Mouse (Mus musculus) ES-Bruce4 (cell line): ENCODE results near the gene F2r. TPM values are rescaled to one million over a fixed set of nuclear protein-coding genes. Genes with fewer than 3 reads are reported as not detected.
A peak's percentile ranks its signal among the peaks of the same experiment; 100 is the strongest.

Source experiments
- H3K27ac ChIP-seq: 2 replicates; pipeline ENCODE4 v1.5.1; 2012; ENCODE audit warnings: low read length, inconsistent platforms; ENCODE audit not compliant: insufficient read depth
- H3K27me3 ChIP-seq: 2 replicates; pipeline ENCODE4 v1.6.1; 2012; ENCODE audit warnings: mild to moderate bottlenecking, low read length, inconsistent platforms; ENCODE audit not compliant: control insufficient read depth, poor library complexity, insufficient read depth, severe bottlenecking
- H3K36me3 ChIP-seq: 2 replicates; pipeline ENCODE4 v1.6.1; 2012; ENCODE audit warnings: inconsistent platforms, mild to moderate bottlenecking, low read length, moderate library complexity; ENCODE audit not compliant: control insufficient read depth, poor library complexity, insufficient read depth, severe bottlenecking
- H3K4me1 ChIP-seq: one replicate; pipeline ENCODE4 v1.8.1; 2011; ENCODE audit warnings: low read length; ENCODE audit not compliant: control insufficient read depth, insufficient read depth
- H3K4me3 ChIP-seq: 2 replicates; pipeline ENCODE4 v1.5.1; 2011; ENCODE audit warnings: low read depth, mild to moderate bottlenecking, low read length
- H3K9ac ChIP-seq: 2 replicates; pipeline ENCODE4 v1.6.1; 2012; ENCODE audit warnings: low read depth, mild to moderate bottlenecking, inconsistent platforms; ENCODE audit not compliant: poor library complexity, severe bottlenecking
- H3K9me3 ChIP-seq: replicated peaks from 2 replicates; pipeline ENCODE4 v1.6.1; 2012; ENCODE audit warnings: mild to moderate bottlenecking, low read length, inconsistent platforms; ENCODE audit not compliant: control insufficient read depth, poor library complexity, insufficient read depth, severe bottlenecking
- CTCF ChIP-seq: IDR thresholded peaks from one replicate; pipeline ENCODE4 v1.8.1; 2011; ENCODE audit warnings: low read depth, low read length
- EP300 ChIP-seq: IDR thresholded peaks from 2 replicates; pipeline ENCODE4 v1.6.1; 2011; ENCODE audit warnings: low read depth, low read length; ENCODE audit not compliant: insufficient read depth
- POLR2A ChIP-seq: IDR thresholded peaks from one replicate; pipeline ENCODE4 v1.8.1; 2011; ENCODE audit warnings: low read length; ENCODE audit not compliant: insufficient read depth
- polyA plus RNA-seq: library from polyadenylated mRNA; stranded (reverse); fragments of >200 nt; gene quantifications from 2 replicates; pipeline ENCODE4 v1.2.4, GENCODE M21; 2011; ENCODE audit warnings: low read depth; ENCODE audit not compliant: missing spikeins, insufficient read depth, insufficient read length

Gene F2r
- polyA plus RNA-seq, 1 experiment, result 36.7 TPM

DNA sequence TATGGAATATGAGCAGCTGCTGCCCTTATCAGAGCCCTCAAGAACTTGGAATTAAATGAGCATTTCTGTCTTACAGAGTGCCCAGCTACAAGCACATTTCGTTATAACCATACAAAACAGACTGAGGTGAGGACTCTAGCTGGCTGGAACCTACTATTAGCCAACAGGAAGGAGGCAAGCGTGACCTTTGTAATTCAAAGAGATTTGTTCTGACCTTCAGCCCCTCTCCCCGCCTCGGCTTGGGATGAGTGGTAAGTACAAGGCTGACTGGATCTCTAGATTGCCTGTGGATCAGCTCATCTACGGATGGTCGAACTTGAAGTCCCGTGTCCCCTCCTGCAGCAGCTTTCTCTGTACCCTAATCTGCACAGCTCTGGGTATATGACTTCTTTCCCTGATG, 8.4 kb upstream of the F2r start:
- no peak overlapping the region for H3K9ac ChIP-seq
- no peak overlapping the region for H3K27ac ChIP-seq
- peaks cover 1% of the 10 kb centered on the region for H3K4me1 ChIP-seq
- H3K4me3 ChIP-seq, result no peak overlapping the region
- H3K9me3 ChIP-seq, result no peaks in the 10 kb centered on the region
- H3K36me3 ChIP-seq, result no peaks in the 10 kb centered on the region
- no peaks in the 10 kb centered on the region for H3K27me3 ChIP-seq
- no peak for TF ChIP-seq POLR2A
- TF ChIP-seq CTCF, result no peak
- TF ChIP-seq EP300, result no peak

DNA sequence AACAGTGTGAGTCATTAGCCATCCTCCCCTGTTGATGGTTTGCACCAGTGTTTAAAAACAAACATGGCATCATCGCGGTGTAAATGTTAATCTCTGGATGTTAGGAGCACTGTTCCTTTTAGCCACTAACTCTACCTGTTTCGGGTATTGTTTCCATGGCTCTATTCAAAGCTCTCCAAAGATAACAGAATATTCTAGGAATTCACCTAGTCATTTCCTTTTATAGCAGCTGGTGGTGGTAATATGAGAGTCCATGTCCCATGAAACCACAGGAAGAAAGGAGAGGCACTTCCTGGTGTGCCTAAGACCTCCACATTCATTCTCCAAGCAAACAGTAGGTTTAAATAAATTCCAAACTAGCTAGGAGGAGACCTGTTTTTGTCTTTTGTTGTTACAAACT, 4.8 kb upstream of the F2r start:
- no peak for TF ChIP-seq CTCF
- no peak for TF ChIP-seq POLR2A
- TF ChIP-seq EP300, result no peak
- H3K9ac ChIP-seq, result no peak overlapping the region
- H3K27me3 ChIP-seq, result no peaks in the 10 kb centered on the region
- H3K9me3 ChIP-seq, result no peaks in the 10 kb centered on the region
- no peaks in the 10 kb centered on the region for H3K36me3 ChIP-seq
- no peaks in the 10 kb centered on the region for H3K4me1 ChIP-seq
- H3K4me3 ChIP-seq, result no peak overlapping the region
- H3K27ac ChIP-seq, result no peak overlapping the region

DNA sequence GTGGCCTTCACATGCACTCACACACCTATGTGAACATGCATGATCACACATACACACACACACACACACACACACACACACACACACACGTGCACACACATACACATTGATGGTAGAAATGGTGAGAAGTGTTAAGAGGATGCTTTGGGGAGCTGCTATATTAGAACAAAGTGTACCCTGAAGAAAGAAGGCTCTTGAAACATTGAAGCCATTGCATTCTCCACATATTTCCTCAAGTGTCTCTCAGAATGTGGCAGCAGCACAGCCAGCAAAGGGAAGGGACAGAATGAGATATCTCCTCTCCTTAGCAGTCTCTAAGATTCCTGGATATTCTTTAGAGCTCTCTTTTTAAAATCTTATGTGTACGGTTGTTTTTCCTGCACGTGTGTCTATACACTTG, 3.3 kb upstream of the F2r start:
- no peaks in the 10 kb centered on the region for H3K9me3 ChIP-seq
- no peak overlapping the region for H3K4me3 ChIP-seq
- no peaks in the 10 kb centered on the region for H3K36me3 ChIP-seq
- peaks cover 2% of the 10 kb centered on the region for H3K4me1 ChIP-seq
- H3K27me3 ChIP-seq, result no peaks in the 10 kb centered on the region
- no peak overlapping the region for H3K27ac ChIP-seq
- no peak for TF ChIP-seq POLR2A
- TF ChIP-seq EP300, result no peak
- no peak for TF ChIP-seq CTCF
- no peak overlapping the region for H3K9ac ChIP-seq

DNA sequence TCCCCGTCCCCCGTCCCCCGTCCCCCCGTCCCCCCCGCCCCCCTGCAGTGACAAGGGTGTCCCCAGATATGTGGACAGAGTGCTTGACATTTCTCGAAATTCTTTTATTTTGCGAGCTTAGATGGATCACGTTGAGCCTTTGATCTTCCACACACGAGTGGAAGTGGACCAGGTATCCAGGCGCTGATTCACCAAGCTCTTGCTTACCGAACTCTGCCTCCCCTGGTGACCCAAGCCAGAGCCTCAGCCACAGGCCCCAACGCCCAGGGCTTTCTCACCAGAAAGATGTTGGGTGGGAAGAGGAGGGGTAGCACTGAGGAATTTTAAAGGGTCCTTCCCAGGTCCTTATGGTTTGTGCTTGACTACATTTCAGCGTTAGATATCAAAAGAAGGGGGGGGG, 572 bp upstream of the F2r start:
- Histone ChIP-seq H3K9ac (peak overlapping the region; percentile 55), H3K27ac (no peak overlapping the region), H3K9me3 (no peaks in the 10 kb centered on the region), H3K27me3 (no peaks in the 10 kb centered on the region), H3K4me3 (peak overlapping the region; percentile 60), H3K4me1 (peaks cover 2% of the 10 kb centered on the region), H3K36me3 (no peaks in the 10 kb centered on the region)
- TF ChIP-seq CTCF, result no peak
- TF ChIP-seq EP300, result no peak
- TF ChIP-seq POLR2A, result no peak

DNA sequence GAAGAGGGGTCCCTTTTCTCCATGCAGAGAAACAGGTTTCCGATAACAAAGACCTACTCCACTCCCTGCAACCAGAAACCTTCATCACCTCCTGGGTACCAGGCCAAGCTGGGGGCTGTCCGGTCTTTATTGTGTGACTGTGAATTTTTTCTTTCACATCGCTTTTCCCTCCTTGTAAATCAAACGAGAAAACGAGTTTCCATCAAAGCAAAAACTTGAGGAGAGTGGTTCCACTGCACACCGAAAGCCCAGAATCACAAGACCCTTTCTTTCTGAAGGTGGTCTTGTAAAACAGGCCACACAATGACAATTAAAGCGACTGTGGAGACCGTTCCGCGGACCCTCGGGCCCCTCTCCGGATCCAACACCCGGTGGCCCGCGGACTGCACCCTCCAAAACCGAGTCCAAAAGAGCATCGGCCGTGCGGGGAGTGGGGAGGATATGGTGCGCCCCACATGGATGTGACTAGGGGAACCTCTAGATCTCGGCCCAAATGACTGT, 566 bp downstream of the F2r start:
- no peaks in the 10 kb centered on the region for H3K36me3 ChIP-seq
- H3K9me3 ChIP-seq, result no peaks in the 10 kb centered on the region
- no peak overlapping the region for H3K27ac ChIP-seq
- H3K4me3 ChIP-seq, result peak overlapping the region; percentile 66
- no peaks in the 10 kb centered on the region for H3K27me3 ChIP-seq
- H3K4me1 ChIP-seq, result peaks cover 4% of the 10 kb centered on the region
- H3K9ac ChIP-seq, result peak overlapping the region; percentile 55
- TF ChIP-seq EP300, result no peak

DNA sequence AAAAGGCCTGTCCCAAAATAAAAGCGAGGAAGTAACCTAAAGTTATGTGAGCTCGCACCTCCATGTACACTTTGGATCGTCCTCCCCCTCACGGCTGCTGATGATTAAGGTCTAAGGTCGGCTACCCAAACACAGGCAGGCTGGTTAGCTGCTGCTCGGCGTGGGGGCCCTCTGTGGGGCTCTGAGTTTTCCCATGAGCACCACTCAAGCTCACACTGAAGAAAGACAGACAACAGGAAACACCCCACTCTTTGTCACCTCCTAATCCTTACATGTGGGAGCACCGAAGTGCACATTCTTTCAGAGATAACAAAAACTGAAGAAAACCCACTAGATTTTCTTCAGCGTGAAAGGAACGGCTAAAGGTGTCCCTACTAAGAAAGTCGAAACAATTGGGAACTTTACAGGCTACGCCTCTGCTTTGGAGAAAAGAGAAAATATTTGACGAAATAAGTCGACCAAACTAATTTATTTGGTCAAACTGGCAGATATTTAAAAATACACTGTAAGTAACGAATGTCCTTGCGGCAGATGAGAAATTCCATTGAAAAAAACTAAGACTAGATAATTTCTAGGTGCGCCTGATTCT, 1.1 kb downstream of the F2r start:
- TF ChIP-seq POLR2A, result no peak
- TF ChIP-seq EP300, result no peak
- no peak for TF ChIP-seq CTCF
- no peak overlapping the region for H3K27ac ChIP-seq

DNA sequence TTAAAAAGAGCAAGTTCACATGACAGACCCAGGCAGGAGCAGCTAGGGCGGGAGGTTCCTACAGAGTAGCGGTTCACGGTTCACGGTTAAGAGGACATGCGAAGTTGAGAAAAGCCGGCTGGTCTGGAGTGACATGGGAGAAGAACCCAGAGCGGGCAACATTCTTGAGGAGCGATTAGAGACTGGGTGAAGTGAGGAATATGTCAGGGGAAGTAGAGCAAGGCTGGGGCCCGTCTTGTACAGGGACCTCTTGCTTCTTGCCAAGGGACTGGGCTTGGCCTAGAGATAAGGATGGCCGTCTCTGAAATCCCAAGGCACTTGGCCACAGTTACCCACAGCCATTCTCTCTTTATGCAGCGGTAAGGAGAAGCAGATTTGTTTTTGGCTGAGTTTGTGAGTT, 1.8 kb downstream of the F2r start:
- Histone ChIP-seq H3K9me3 (no peaks in the 10 kb centered on the region), H3K4me1 (peaks cover 8% of the 10 kb centered on the region), H3K27ac (no peak overlapping the region), H3K4me3 (no peak overlapping the region), H3K9ac (no peak overlapping the region), H3K27me3 (no peaks in the 10 kb centered on the region), H3K36me3 (no peaks in the 10 kb centered on the region)
- no peak for TF ChIP-seq CTCF
- no peak for TF ChIP-seq POLR2A
- no peak for TF ChIP-seq EP300

More for the DNA sequence above, 1.1 kb downstream of the F2r start:
- H3K4me3 ChIP-seq, result peak overlapping the region; percentile 66; the same call in 1 of the 2 replicates
- H3K27me3 ChIP-seq, result no peaks in the 10 kb centered on the region
- no peaks in the 10 kb centered on the region for H3K9me3 ChIP-seq
- H3K9ac ChIP-seq, result peak overlapping the region; percentile 55; the same call in 1 of the 2 replicates
- H3K36me3 ChIP-seq, result no peaks in the 10 kb centered on the region
- peaks cover 4% of the 10 kb centered on the region for H3K4me1 ChIP-seq
